Mouse (Mus musculus) spleen, adult 2 months (tissue): ENCODE measurements around the gene Col6a3.

Experiments used
- CTCF ChIP-seq: fragments of 200-500 bp; IDR thresholded peaks from 2 replicates; pipeline ENCODE4 v1.5.1; 2011; ENCODE audit warnings: mild to moderate bottlenecking, inconsistent platforms; ENCODE audit not compliant: insufficient read depth, insufficient read length, insufficient replicate concordance; ENCODE audit errors: extremely low read depth
- POLR2A ChIP-seq: fragments of 200-500 bp; IDR thresholded peaks from 2 replicates; pipeline ENCODE4 v1.6.1; 2011; ENCODE audit warnings: low read depth, low read length, inconsistent platforms

GRCm38 (mm10) chr1:90849836-90850235 is 6.1 kb upstream of the Col6a3 start:
- no peak for TF ChIP-seq CTCF
- TF ChIP-seq POLR2A, result no peak
